Mouse (Mus musculus): ENCODE measurements around the gene Fancc.

Fancc gene

DNA sequence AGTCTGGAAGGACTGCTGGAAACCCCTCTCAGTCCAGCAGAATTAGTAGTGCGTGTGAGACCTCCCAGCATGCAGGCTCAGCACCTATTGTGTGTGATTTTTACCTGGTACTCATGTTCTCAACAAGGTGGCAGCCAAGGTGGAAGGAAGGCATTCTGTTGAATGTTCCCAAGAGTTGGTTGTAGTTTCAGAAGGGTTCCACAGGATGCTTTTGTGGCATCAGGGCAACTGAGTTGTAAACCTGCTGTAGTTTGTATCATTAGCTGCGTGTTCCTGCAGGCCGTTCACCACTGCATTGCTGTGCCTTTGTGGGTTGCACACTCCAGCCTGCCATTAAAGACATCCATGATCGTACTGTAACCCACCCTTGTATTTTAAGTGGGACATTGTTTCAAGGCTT, 238.4 kb downstream of the Fancc start:
- DNase-seq: no peak

DNA sequence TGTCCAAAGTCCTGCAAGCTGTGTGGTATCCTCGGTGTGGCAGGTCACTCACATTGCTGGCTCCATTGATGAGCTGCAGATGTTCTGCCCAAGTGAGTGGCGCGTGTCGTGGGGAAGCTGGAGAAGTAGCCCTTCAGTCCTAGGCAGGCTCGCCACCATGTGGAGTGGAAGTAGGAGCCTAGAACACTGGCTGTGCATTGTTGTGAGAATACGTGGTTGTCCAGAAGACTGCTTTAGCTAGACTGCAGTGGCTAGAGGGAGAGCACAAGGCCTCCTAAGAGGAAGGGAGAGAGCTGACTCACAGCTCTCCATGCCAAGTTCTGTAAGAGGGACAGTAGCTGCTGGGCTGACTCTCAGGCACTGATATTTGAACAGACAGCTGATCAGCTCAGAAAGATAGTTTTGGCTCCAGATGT, 238.9 kb downstream of the Fancc start:
- DNase-seq: peak in 1 of 2 experiments; percentile 35

DNA sequence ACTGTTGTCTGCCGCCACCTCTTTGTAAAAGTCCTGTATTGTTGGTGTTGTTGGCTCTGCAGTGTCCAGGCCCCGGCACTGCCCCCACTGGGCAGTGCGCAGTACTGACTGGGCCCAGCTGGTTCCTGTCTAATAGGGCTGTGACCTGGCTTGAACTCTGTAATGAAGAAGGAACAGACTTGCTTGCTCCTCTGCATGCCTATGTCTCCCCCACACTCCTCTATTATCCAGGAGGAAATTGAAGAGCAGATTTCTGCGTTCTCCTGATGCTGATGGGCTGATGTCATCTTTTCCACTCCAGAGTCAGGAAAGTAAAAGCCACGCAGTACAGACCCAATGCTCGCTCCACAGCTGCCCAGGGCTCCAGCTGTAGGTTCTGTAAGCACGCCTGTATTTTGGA, 240.3 kb downstream of the Fancc start:
- peak; percentile 78 to 83 for DNase-seq

DNA sequence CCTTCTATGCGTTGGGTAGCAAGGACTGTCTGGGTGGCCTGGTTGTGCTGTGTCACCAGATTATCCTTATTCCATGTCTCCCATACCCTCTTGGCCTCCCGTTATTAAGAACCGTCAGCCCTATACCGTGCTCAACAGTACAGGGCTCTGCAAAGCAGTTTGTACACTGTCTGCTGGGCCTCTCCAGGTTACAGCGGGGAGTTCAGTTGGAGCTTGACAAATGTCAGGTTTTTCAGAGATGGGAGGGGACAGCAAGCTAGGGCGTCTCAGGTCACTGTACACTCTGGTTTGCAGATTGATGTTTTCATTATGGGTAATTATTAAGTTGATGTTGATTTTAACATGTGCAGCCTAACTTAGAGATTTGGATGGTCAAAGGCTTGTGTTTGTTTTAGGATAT, 240.9 kb downstream of the Fancc start:
- DNase-seq: no peak

DNA sequence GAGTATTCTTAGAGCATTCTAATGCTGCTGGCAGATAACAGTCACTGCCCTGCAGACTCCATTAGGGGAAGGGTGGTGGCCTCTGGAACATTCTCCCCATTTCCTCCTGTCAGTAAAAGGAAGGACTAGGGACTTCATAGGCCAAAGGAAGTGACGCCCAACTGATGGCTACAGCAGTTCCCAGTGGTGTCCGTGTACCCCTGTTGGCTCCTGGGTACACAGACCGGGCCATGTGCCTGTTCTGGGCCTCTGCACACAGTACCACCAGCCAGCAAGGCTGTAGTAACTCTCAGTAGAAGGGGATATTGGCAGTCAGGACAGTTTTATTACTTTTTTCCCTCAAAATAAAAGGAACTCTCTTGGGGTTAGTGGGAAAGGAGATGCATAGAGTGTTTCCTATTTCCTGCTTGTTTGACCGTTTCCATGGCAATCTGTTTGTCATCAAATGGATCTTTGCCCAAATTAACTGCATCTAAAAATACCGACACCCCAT, 241.5 kb downstream of the Fancc start:
- DNase-seq: peak; percentile 68 to 81

DNA sequence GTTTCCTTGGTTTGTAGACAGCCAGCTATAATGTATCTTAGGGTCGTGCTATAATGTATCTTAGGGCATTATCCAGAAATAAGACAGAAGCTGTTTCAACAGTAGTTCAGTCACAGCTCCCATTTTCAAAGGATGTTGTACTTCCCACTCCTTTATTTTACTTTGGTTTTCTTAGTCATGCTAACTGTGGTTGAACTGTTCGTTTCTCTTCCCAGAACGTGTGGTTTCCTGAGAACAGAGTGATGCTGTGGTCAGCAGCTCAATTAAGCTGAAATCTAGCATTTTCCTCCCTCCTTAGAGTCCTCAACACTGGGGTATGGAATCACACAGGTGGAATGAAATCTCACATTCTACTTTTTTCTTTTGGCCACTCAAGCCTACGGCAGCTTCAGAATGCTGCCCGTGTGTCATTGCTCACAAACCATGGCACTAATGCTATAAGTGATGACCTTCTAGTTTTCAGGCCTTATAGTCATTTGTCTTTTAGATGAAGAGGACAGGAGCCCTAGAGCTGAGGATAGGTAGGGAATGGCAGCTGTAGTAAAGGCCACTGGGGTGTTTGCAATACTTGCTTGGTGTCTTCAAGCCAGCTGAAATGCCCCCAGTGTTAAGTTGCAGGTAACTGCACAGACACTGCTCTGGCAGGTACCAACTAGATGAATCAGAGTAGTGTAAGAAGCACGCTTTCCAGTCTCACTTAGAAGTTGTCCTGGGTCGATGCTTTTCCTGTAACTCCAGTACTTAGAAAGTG, 243.0 kb downstream of the Fancc start:
- no peak for DNase-seq

DNA sequence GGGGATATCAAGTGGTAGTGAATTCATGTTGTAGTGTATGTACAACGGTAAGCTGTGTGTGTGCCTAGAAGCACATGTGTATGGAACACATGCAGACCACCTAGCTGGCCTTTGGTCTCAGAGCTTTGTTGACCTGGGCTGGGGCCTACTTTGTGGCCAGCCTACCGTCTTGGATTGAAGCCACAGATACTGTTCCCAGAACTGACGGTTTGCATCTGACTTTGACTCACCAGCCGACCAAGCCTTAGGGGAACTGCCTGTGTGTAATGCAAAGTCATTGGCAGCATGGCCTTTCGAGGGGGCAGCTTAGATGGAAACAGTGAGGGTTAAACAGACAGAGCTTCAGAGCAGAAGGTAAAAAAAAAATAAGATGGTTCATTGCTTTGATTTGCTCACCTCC, 243.9 kb downstream of the Fancc start:
- no peak for DNase-seq

DNA sequence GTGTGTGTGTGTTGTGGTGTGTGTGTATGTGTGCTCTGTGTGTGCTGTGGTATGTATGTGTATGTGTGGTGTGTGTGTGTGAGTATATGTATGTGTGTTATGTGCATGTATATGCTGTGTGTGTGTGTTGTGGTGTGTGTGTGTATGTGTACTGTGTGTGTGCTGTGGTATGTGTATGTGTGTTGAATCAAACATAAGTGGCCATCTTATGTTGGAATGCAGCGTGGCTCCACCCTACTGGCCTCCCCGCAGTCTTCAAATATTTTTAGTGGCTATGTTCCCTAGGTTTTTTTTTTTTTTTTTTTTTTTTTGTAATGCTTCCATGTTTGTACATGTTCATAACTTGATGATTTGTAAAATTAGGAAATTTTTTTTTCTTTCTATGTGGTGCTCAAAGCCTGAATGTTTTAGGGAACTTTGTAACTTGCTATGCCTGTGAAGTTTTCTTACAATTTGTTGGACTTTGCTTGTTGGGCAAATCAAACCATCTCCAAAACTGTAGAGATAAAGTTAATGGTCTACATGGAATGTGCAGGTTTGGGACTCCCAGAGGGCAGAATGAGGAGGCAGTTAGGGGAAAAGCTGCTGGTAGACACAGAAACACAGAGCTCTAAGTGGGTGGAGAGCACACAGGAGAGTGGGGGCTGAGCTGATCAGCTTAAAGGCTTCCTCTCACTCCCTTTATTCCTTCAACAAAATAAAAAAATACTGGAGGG, 244.6 kb downstream of the Fancc start:
- no peak for DNase-seq

DNA sequence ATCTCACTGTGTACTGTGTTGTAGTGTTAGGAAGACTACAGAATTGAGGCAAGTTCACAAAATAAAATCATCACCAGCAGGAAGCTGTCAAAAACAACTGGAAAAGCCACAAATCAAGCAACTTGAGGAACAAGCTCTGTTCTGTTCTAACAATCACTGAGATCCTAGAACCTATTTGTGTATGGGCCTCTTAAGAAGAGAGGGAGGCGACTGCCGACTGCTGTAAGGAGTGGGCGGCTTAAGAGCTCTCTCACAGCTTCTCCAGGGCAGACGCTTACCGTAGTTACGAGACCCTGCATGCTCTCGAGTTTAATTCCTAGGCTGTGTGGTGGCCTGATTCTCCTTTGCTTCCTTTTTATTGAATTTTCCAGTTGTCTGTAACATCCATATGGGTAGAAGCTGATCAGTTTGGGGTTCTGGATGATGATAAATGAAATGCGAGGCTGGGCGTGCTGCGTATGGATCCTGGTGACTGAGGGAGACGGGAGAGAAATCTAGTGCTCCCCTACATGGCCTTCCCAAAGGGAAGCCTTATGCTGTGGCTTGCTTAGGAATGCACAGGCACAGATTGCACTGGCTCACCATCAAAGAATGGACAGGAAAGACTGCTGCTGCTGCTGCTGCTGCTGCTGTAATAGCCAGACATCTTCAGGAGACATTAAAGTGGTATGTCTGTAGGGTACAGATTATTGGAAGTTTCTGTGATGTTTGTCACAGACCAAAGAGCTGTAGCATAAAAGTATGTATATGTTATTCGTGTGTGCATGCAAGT, 245.8 kb downstream of the Fancc start:
- peak in 1 of 2 experiments; percentile 46 for DNase-seq

DNA sequence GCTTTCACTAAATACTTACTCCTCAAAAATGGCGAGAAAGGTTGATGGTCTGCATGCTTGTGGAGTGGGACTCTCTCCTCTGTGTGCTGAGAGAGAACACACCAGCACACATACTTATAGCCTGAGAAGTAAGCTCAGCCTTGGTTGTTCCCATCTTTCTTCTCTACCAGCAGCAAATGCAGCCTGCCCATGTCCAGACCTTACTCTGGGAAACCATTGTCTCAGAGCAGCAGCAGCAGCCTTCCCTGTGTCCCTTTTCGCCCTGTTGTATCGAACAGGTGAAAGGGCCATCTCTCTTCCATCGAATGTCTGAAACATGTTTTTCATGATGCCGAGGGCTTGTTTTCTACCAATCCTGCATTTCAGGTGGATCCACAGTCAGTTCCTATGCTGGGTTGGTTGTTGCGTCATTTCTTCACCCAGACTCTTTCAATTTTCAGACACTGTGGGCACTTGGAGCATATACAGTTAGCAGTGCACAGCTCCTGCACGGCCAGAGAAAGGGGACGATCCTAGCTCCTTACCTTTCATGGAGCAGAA, 246.6 kb downstream of the Fancc start:
- DNase-seq: no peak

DNA sequence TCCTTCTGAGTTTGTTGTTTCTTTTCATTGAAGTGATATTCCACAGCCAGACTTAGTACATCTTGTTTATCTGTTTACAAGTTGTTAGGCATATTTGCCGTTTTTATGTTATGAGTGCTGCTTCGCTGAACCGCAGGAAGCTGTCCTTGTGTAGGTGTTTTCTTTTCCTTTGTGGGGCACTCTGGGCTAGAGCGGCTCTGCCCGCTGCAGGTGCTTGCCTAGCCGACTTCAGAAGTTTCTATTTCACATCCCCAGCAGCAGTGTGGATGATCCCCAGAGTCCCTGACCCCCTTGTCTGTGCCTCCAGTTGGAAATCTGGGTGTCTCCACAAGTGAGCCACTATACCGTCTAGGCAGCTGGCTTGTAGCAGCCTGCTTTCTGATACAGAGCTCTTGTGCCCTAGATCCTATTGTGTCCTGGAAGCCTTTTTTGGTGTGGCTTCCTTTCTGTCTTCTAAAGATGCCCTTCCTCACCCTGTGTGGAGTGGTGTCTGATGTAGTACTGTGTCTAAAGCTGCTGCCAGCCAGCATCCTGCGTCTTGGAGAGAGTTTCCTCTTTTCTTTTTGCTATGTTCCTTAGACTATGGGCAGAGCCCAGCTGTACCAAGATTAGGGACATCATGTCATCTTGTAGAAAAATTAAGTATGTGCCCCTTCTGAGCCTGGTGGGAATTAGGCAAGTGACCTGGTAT, 247.2 kb downstream of the Fancc start:
- no peak for DNase-seq

DNA sequence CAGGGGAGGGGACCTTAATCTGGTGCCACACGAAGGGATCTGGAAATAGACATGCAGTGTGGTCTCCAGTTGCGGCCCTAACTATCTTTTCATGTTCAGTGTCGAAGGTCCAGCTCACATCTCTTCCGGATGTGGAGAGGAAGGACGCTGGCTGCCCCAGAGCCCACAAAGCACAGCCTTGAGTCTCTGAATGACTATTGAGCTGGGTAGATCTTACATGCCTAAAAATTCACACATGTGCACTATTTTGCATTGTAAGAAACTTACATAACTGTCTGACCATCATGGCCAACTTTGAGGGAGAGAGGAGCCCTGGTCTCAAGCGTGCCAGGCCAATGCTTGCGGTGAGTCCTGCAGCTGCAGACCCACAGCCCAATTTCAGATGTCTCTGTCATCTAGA, 247.9 kb downstream of the Fancc start:
- DNase-seq: no peak

DNA sequence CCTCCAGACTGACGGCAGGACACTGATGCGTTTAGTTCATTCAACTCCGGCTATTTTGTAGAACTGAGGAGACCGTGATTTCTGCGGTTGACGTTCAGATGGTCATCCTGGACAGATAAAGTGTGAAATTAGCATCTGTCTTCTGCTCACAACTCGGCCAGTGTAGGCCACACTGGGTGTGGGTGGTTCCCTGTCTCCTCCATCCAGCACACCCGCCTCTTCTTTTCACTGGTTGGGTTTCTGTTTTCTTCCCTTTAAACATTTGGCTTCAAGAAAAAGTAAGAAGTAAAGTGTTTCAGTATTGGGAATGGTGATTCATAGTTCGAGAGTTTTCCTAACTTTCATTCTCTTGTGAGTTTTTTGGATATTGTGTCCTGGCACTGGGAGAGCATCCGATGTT, 248.8 kb downstream of the Fancc start:
- DNase-seq: no peak

DNA sequence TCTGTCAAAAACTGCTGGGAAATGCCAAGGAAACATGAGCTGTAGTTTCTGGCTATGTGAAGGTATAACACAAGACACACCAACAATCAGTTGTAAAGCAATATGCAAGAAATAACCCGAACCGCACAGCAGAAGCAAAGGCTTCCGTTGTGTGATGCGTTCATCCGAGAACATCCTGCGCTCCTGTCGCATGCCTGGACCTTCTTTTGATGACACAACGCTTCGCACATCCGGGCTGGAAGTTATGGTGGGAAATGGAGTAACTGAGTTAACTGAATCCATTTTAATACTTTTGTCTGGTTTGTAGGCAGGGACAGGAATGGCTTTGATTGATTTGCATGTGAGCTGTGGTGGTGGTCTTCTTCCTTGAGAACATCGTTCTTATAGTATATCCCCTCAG, 249.4 kb downstream of the Fancc start:
- DNase-seq: no peak

DNA sequence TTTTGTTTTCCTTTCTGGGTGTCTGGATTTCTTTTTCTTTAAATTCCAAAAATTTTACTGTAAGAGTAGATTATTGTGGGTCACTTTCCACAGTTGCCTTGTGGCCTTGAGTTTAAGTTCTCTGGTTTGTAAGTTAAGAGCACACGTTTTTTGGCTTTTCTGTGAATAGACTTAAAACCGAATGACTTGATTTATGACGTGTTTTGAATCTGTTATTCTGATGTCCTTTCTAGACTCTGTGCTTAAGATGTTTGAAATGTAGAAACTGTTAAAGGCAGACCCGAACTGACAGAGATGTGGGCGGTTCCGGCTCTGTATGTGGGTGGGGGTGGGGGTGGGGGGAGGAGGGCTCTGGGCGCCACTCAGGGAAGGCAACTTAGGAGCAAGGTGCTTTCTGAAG, 250.0 kb downstream of the Fancc start:
- DNase-seq: no peak

DNA sequence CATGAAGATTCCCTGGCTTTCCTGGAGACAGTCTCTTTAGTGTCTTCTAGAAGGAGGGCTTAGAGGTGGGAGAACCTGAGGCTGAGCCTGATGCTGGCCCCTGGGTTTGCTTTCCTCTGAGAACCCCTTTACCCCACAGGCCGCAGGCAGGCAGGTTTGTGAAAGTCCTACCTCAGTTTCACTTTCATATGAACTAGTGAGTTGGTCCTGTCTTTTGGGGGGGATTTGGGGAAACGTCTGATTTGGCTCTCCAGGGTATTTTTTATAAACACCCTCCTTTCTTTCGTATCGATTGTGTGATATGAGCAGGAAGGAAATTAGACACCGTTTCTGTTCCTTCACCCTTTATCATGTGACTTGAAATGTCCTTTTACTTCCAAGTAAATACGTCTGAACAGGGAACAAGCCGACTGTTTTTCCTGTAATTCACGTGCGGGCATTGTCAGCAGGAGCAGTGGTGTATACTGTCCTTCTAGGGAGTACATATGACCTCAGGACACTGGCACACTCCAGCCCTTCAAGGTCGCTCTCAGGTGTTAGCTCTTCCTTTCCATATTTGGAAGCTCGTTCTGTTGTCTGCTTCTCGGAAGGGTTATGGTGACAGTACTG, 250.6 kb downstream of the Fancc start:
- peak; percentile 52 to 71 for DNase-seq

DNA sequence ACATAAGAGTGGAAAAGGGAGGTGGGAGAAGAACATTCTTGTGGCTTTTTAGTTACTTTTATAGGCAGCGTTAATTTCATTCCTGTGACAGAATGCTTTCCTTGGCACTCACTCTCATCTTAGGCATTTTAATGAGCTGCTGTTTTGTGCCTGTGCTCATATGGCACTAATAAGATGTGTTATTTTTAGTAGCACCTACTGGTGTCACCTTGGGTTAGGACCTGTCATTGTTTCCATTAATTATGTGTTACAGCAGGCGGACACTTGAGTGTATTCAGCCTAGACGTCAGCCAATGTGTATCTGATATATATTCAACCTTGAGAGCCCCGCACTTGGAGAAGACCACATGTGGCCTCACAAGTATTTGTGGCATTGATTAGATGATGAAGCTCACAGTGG, 251.3 kb downstream of the Fancc start:
- DNase-seq: no peak

DNA sequence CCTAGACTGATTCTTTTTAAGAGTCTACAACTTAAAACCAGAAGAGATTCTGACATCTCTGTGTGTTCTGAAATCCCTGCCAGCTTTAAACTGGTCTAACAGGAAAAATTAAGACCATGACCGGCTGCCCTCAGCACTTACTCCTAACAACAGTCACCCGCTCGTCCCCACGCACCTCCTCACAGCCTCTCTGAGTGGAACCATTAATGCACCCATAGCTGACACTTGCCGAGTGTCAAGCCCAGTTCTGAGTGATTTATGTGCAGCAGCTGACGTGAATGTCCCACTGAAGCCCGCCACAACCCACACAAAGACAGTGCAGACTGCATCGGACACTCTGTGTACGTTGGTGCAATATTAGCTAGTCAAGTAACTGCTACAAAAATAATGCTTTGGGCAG, 251.9 kb downstream of the Fancc start:
- DNase-seq: no peak

DNA sequence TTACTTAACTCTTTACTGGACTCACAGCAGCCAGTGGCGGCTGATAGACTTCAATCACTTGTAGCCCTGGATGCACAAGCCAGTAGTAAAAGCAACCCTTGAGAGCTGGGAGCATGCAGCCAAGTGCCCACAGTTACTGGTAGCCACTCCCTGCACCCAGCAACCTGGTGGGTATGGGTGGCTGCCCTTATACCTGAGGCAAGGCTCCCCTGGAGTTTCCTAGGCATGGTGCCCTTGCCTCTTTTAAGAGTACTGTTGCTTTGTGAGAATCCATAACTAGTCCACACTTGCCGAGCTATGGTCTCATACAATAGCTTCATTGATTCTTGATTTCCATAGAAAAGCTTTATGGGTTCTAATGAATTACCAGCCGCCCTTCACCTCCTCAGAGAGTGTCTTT, 252.7 kb downstream of the Fancc start:
- no peak for DNase-seq

DNA sequence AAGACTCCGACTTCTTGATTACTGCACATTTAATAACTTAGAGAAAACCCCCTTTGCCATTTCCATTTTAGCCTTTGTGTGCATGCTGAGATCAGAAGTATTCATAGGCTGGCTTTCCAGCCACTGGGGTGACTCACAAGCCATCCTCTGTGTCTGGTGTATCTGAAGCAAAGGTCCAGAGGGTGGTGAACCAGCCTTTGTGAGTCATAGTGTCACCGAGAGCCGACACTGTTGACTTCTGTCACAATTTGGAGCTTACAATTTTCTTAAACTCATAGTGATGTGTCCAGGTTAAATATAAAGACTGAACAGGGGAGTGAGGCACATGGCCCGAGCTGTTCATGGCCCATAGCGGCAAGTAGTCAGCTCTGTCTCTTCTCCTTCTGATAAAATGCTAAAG, 253.5 kb downstream of the Fancc start:
- DNase-seq: no peak

DNA sequence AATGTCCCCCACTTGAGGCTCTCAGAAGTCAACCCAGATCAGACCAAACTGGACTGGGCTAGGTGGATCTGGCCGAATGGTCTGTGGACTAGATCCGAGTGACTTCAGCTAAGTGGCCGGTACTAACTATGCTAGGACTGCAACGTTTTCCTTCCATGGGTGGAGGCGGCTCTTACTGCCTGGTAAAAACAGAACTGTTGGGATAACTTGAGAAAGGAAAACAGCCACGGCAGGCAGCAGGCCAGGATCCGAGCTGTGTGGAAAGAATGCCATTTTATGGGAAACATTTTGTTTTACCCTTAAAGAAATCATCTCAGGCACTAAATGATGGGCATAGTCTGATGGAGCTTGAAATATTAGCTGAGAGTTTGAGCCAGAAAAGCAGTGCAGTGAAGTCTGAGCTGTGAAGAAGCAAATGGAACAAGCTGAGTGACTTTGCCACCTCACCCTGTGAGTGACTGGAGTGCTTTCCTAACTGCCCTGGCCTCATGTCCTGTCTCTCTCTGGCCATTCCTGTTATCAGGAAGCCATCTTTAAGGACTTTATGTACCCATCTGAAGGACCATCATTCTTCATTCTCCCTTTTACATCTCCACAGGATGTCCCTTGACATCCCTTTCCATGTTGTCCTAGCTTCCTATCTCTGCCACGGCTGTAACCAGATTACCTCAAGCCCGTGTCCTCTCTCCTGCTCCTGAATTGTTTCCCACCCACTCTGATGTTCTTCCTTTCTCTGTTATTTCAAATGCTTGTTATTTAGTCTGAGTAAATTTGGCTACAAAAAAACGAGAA, 254.5 kb downstream of the Fancc start:
- DNase-seq: peak in 1 of 2 experiments; percentile 46
